Mouse (Mus musculus) kidney, adult 2 months (tissue): ENCODE data around the gene Mc1r.

Experiments
- CTCF ChIP-seq: fragments of 200-500 bp; conservative IDR thresholded peaks from 2 replicates; pipeline ENCODE4 v1.5.1; 2011; ENCODE audit warnings: low read depth, mild to moderate bottlenecking, control low read depth, low read length, moderate library complexity, mixed read lengths; ENCODE audit not compliant: insufficient read depth, insufficient read length
- POLR2A ChIP-seq: fragments of 200-500 bp; IDR thresholded peaks from one replicate; pipeline ENCODE4 v1.6.1; 2011; ENCODE audit warnings: low read depth, low read length, control low read depth

DNA sequence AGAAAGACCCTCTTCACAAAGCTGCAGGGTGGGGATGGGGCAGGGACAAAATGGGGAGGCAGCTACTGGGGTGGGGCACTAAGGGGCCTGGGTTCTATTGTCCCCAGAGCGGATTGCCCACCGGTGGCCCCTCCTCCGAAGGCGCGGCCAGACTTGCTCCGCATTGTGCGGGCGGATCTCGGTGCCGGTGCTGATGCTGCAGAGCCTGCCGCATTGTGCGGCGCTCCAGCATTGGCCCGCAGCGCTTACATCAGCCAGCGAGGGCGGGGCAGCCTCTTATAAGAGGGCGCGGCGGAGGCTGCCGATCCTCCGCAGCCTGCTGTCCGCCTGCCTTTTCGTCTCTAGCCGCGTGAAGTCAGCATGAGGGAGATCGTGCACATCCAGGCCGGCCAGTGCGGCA, 4.3 kb downstream of the Mc1r start, which contains the start of gene Tubb3:
- TF ChIP-seq CTCF (no peak), POLR2A (no peak)
